Mouse (Mus musculus) intestine, postnatal 0 days (tissue): ENCODE data around the gene St5. TPM values are rescaled to one million over a fixed set of nuclear protein-coding genes. Genes with fewer than 3 reads are reported as not detected.

ENCODE experiments used
- ATAC-seq: fragments of 200-750 bp; cut with Nextera tagmentation; 2 replicates; pipeline ENCODE4 v1.8.0; 2017; ENCODE audit warnings: mild to moderate bottlenecking, moderate TSS enrichment, moderate library complexity
- H3K27ac ChIP-seq: fragments of 300-500 bp; sonication (generic); 2 replicates; pipeline ENCODE4 v1.5.1; 2014; ENCODE audit warnings: mild to moderate bottlenecking, low read depth, low read length, moderate library complexity
- H3K27me3 ChIP-seq: fragments of 300-500 bp; sonication (generic); replicated peaks from 2 replicates; pipeline ENCODE4 v1.6.1; 2014; ENCODE audit warnings: low read length, mixed read lengths; ENCODE audit not compliant: control insufficient read depth, insufficient read depth
- H3K36me3 ChIP-seq: fragments of 300-500 bp; sonication (generic); 2 replicates; pipeline ENCODE4 v1.6.1; 2014; ENCODE audit warnings: mild to moderate bottlenecking, moderate library complexity; ENCODE audit not compliant: control insufficient read depth, insufficient read depth
- H3K4me1 ChIP-seq: fragments of 300-500 bp; sonication (generic); replicated peaks from 2 replicates; pipeline ENCODE4 v1.6.1; 2014; ENCODE audit warnings: antibody characterized with exemption, low read length, mixed read lengths; ENCODE audit not compliant: control insufficient read depth, insufficient read depth
- H3K4me2 ChIP-seq: fragments of 300-500 bp; sonication (generic); replicated peaks from 2 replicates; pipeline ENCODE4 v1.6.1; 2014; ENCODE audit warnings: low read depth, mild to moderate bottlenecking, moderate library complexity
- H3K4me3 ChIP-seq: fragments of 300-500 bp; sonication (generic); 2 replicates; pipeline ENCODE4 v1.5.1; 2014; ENCODE audit warnings: low read depth, low read length
- H3K9ac ChIP-seq: fragments of 300-500 bp; sonication (generic); 2 replicates; pipeline ENCODE4 v1.6.1; 2014; ENCODE audit warnings: mild to moderate bottlenecking, low read depth, low read length
- H3K9me3 ChIP-seq: fragments of 300-500 bp; sonication (generic); 2 replicates; pipeline ENCODE4 v1.6.1; 2016; ENCODE audit warnings: mixed run types; ENCODE audit not compliant: control insufficient read depth
- CTCF ChIP-seq: sonication (generic); IDR thresholded peaks from 2 replicates; pipeline ENCODE4 v1.5.1; 2016; ENCODE audit warnings: low read depth, mild to moderate bottlenecking, control low read depth, antibody characterized with exemption, moderate library complexity
- WGBS: fragments of 180-500 bp; shearing (Covaris S2); extraction: QIAGEN DNeasy Blood & Tissue Kit; methylation state at CpG from one replicate; pipeline ENCODE4 v1.1.7; 2014; 5-methylcytosine and 5-hydroxymethylcytosine counted together
- polyA plus RNA-seq: library from polyadenylated mRNA; unstranded; fragments of >200 nt; fragmentation: Nextera tagmentation; extraction: Ambion mirVana; gene quantifications from 2 replicates; pipeline ENCODE4 v1.2.1, GENCODE M21; 2015

St5 gene
- polyA plus RNA-seq: 46.7 and 49.7 TPM in 2 replicates

DNA sequence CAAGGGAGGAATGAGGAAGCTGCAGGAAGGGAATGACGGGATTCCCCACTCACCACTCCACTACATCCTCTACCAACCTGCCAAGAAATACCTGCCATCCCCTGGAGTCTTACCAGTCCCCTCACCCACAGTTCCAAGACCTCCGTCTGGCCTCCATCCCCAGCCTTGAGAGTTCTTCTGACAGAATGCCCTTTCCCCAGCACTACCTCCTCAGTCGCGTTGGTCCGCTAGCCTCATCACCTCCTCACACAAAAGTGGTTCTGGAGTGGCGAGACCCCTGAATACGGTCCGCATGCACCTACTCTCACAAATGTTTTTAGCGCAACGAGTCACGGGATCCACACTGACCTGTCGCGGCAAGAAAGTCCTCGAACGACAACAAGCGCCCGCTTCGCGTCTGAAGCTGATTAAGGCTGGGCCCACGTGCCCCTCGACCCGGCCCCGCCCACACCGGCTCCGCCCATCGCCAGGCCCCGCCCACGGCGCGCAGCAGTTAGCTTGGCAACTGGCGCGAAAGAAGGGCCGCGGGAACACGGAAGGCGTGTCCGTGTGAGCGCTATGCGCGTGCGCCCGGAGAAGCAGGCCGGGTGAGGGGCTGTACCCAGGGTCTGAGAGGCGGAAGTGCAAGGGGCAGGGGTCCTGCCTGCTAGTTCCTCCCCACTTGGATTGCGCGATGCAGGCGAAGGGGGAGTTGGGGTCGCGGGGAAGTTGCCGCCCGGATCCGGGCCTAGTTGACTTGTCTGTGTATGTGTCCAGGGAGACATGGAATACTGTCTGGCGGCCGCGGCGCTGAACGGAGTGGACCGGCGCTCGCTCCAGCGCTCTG lies at the start of gene St5, which contains the start of gene Akip1:
Gene St5, minus strand, starts transcription at position 416 of the 826 bp plus-strand sequence.
Gene Akip1, plus strand, starts transcription at position 501 of the 826 bp plus-strand sequence.
- peak within 1 kb of the TSS; percentile 66 for H3K4me3 ChIP-seq
- peak within 1 kb of the TSS; percentile 67 for H3K9ac ChIP-seq
- H3K4me1 ChIP-seq: no peaks in the 10 kb centered on the region
- WGBS: 2% methylated on average over 59 of the region's 61 CpGs
- ATAC-seq: peak; percentile 90
- 0 out of 2 replicates have a peak, but pooled peaks cover 4% of the 10 kb centered on the region for H3K27me3 ChIP-seq
- H3K4me2 ChIP-seq: peak within 1 kb of the TSS; percentile 85
- no peak for TF ChIP-seq CTCF
- no peaks in the 10 kb centered on the region for H3K9me3 ChIP-seq
- peak within 1 kb of the TSS; percentile 60 for H3K27ac ChIP-seq
- H3K36me3 ChIP-seq: 0 out of 2 replicates have a peak, but pooled peaks cover 8% of the 10 kb centered on the region

DNA sequence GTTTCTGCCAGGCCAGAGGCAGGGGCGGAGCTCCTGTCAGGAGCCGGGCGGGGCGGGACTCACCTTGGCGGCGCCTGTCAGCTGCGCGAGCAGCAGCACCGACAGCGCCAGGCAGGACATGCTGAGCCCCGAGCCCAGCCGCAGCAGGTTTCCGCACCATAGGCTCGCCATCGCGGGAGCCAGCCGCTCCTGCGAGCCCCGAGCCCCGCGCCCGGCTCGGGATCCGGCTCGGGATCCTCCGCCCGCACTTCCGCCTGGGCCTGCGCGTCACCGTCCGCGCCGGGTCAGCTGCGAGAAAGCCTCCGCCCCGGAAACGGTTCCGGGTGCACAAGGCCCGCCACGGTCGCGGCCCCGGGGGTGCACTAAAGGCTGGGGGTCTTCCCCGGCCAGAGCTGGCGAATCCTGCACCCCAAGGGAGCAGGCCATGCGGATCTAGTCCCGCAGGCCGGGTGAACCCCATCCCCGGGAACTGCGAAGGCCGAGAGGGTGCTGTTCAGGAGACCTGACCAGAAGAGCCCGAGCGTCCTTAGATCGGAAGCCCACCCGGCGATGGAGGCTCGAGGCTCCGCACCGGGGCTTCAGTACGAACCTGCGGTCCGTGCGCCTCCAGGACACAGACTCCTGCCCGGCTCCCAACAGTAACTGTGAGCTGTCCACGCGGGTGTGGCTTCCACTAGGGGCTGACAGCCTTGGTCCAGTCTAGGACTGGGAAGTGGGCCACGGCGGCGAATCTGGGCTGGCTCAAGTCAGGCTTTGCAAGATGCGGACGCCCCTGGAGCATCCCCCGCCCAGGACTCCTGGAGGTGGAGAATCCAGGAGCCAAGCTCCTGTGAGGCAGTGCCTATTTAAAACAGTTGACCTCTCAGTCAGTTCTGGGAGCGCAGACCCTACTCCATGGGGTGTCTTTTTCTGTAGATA lies 48.9 kb upstream of the St5 start, which contains the start of gene Tmem9b:
Gene Tmem9b, minus strand, starts transcription at position 868 of the 918 bp plus-strand sequence.
- peak; percentile 91 for ATAC-seq
- H3K36me3 ChIP-seq: 0 out of 2 replicates have a peak, but pooled peaks cover 8% of the 10 kb centered on the region
- peak; percentile 24; the same call in 1 of the 2 replicates for TF ChIP-seq CTCF
- H3K9me3 ChIP-seq: no peaks in the 10 kb centered on the region
- no peaks in the 10 kb centered on the region for H3K4me1 ChIP-seq
- under 1% methylated on average over 74 of the region's 74 CpGs for WGBS
- peak within 1 kb of the TSS; percentile 82 for H3K4me2 ChIP-seq
- H3K27ac ChIP-seq: peak within 1 kb of the TSS; percentile 97
- no peaks in the 10 kb centered on the region for H3K27me3 ChIP-seq
- H3K9ac ChIP-seq: peak within 1 kb of the TSS; percentile 82
- peak within 1 kb of the TSS; percentile 84 for H3K4me3 ChIP-seq

DNA sequence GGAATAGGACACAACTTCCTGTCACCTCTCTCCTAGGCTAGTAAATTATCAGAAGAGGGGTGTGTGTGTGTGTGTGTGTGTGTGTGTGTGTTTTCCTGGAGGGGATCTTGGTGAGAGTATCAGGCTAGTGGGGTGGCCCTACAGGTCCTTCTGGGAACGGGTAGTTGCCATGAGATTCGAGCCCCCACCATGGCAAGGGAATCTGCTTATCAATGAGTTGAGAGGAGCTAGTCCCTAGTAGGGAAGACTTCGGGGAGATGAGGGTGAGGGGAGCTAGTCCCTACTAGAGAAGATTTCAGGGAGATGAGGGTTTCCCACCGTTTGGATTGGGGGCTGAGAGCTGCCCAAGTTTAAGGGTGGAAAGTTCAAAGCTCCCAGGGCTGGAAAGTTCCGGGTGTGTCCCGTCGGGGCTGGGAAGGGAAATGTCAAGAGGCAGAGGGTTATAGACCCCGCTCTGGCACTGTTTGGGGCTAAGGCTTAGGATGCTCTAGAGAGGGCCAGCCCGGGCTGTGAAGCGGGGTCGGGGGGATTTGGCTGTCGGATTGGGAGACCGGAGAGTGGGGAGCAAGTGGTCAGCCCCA lies 48.1 kb upstream of the St5 start:
- peak; percentile 44 for ATAC-seq
- no peak for TF ChIP-seq CTCF
- 1% methylated on average over 13 of the region's 13 CpGs for WGBS
- Histone ChIP-seq H3K36me3 (peaks cover 10% of the 10 kb centered on the region; the same call in 1 of the 2 replicates), H3K9me3 (no peaks in the 10 kb centered on the region), H3K9ac (peak overlapping the region; percentile 82), H3K27me3 (no peaks in the 10 kb centered on the region), H3K4me3 (peak overlapping the region; percentile 84), H3K27ac (peak overlapping the region; percentile 97), H3K4me2 (peak overlapping the region; percentile 82), H3K4me1 (no peaks in the 10 kb centered on the region)

DNA sequence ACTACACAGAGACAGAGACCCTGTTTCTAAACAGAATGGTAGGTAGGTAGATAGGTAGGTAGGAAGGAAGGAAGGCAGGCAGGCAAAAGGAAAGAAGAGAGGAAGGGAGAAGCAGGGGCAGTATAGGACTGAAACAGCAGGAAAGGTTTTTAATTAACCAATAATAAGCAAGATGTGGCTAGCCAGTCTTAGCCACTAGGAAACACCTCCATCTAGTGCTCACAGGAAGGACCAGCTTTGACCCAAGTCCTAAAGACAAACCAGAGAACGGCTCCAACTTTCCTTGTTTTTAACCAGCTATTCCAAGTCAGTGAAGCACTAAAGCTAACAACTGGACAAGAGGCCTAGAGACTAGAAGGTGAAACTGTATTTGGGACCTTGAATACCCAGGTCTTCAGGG lies 44.3 kb upstream of the St5 start:
- Histone ChIP-seq H3K4me2 (no peak overlapping the region), H3K4me1 (no peaks in the 10 kb centered on the region), H3K9ac (no peak overlapping the region), H3K36me3 (peaks cover 37% of the 10 kb centered on the region), H3K27me3 (no peaks in the 10 kb centered on the region), H3K4me3 (no peak overlapping the region), H3K27ac (no peak overlapping the region), H3K9me3 (no peaks in the 10 kb centered on the region)
- WGBS: 52% methylated on average over 1 of the region's 1 CpGs
- TF ChIP-seq CTCF: peak; percentile 65
- ATAC-seq: no peak

DNA sequence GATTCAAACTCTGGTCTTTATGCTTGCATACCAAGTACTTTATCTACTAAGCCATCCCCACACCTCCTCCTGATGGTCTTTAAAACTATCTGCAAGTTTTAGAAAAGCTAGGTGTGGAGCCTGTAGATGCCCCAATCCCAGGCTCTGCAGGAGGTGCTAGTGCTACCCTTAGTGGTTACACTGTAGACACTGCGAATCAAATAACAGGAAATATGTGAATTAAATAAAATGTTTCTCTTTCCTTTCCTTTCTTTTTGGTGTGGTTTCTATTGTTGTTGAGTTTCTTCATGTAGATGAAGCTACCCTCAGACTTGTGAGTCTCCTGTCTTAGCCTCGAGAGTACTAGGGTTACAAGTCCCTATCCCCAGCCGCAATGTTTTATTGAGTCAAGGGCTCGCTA lies 38.3 kb upstream of the St5 start:
- no peak for TF ChIP-seq CTCF
- no peaks in the 10 kb centered on the region for H3K4me1 ChIP-seq
- no peak overlapping the region for H3K4me3 ChIP-seq
- no peak overlapping the region for H3K9ac ChIP-seq
- no peak overlapping the region for H3K27ac ChIP-seq
- H3K36me3 ChIP-seq: peaks cover 71% of the 10 kb centered on the region
- no peaks in the 10 kb centered on the region for H3K27me3 ChIP-seq
- H3K9me3 ChIP-seq: no peaks in the 10 kb centered on the region
- no peak overlapping the region for H3K4me2 ChIP-seq
- ATAC-seq: no peak
- WGBS: 83% methylated on average over 4 of the region's 4 CpGs
